Mouse (Mus musculus): ENCODE results near the gene Ggt6. TPM values are rescaled to one million over a fixed set of nuclear protein-coding genes. Genes with fewer than 3 reads are reported as not detected.

Ggt6 gene
- total RNA-seq, 2 experiments from 2014 or later = 0.23 TPM; not detected in 1

GRCm38 (mm10) chr11:72471381-72471780 lies 36.1 kb downstream of the Ggt6 start:
- DNase-seq (ENCODE audit: low spot score in 2 of 2) = no peak

GRCm38 (mm10) chr11:72473540-72473939 lies 38.2 kb downstream of the Ggt6 start:
- no peak for DNase-seq (ENCODE audit: low spot score in 2 of 2)

- no peak for DNase-seq (ENCODE audit: low spot score in 2 of 2)
These were observed 39.6 kb downstream of the Ggt6 start for GRCm38 (mm10) chr11:72474926-72475325.

- no peak for DNase-seq (ENCODE audit: low spot score in 2 of 2)
These were observed 40.1 kb downstream of the Ggt6 start for GRCm38 (mm10) chr11:72475408-72475807.

- no peak for DNase-seq (ENCODE audit: low spot score in 2 of 2)
These were observed 40.8 kb downstream of the Ggt6 start for GRCm38 (mm10) chr11:72476074-72476625.

GRCm38 (mm10) chr11:72477182-72477581 lies 41.9 kb downstream of the Ggt6 start:
- no peak for DNase-seq (ENCODE audit: low spot score in 2 of 2)

- DNase-seq (ENCODE audit: low spot score in 2 of 2) = no peak
These were observed 42.3 kb downstream of the Ggt6 start for GRCm38 (mm10) chr11:72477653-72478052.

GRCm38 (mm10) chr11:72478228-72478627 lies 42.9 kb downstream of the Ggt6 start:
- no peak for DNase-seq (ENCODE audit: low spot score in 2 of 2)

GRCm38 (mm10) chr11:72479499-72479898 lies 44.2 kb downstream of the Ggt6 start:
- DNase-seq (ENCODE audit: low spot score in 2 of 2) = no peak

GRCm38 (mm10) chr11:72481313-72481712 lies 46.0 kb downstream of the Ggt6 start:
- DNase-seq (ENCODE audit: low spot score in 2 of 2) = no peak

GRCm38 (mm10) chr11:72481952-72482351 lies 46.6 kb downstream of the Ggt6 start:
- DNase-seq (ENCODE audit: low spot score in 2 of 2) = no peak

GRCm38 (mm10) chr11:72484549-72484948 lies 49.2 kb downstream of the Ggt6 start:
- DNase-seq (ENCODE audit: low spot score in 2 of 2) = no peak

- peak in 1 of 2 experiments; percentile 49 for DNase-seq (ENCODE audit: low spot score in 2 of 2)
These were observed 49.8 kb downstream of the Ggt6 start for GRCm38 (mm10) chr11:72485157-72485556.

GRCm38 (mm10) chr11:72485960-72486359 lies 50.6 kb downstream of the Ggt6 start:
- no peak for DNase-seq (ENCODE audit: low spot score in 2 of 2)

- DNase-seq (ENCODE audit: low spot score in 2 of 2) = no peak
These were observed 51.8 kb downstream of the Ggt6 start for GRCm38 (mm10) chr11:72487171-72487570.

- DNase-seq (ENCODE audit: low spot score in 2 of 2) = no peak
These were observed 52.4 kb downstream of the Ggt6 start for GRCm38 (mm10) chr11:72487739-72488138.

Small RNA genes within 50 kb of the gene (microRNA-seq; reads per million reads assigned to microRNA genes)
- 0 reads per million in 2 experiments for gene Mir6338

Other genes starting within 250 kb of the Ggt6 start
- 10 to 100 TPM; 12.2 to 13.0 TPM for gene Gm43951, start 228.7 kb upstream of the Ggt6 start, total RNA-seq (2021)
- 10 to 100 TPM; 33.8 to 34.3 TPM for gene 4933427D14Rik, start 228.1 kb upstream of the Ggt6 start, total RNA-seq (2021)
- gene Txndc17, start 228.0 kb upstream of the Ggt6 start, total RNA-seq (2021) = 10 to 100 TPM; 35.1 to 38.0 TPM
- gene Med31, start 219.9 kb upstream of the Ggt6 start, total RNA-seq (2021) = 10 to 100 TPM; 15.3 to 16.1 TPM
- 10 to 100 TPM; 13.0 to 17.9 TPM for gene Slc13a5, start 168.3 kb upstream of the Ggt6 start, total RNA-seq (2021)
- gene Xaf1, start 133.9 kb upstream of the Ggt6 start, total RNA-seq (2021) = 1 to 10 TPM; 7.5 to 7.6 TPM
- gene Fbxo39, start 121.1 kb upstream of the Ggt6 start, total RNA-seq (2021) = not detected
- 1 to 10 TPM; 2.4 to 3.1 TPM for gene Tekt1, start 73.1 kb upstream of the Ggt6 start, total RNA-seq (2021)
- gene Smtnl2, start 23.8 kb upstream of the Ggt6 start, total RNA-seq (2021) = 1 to 10 TPM in 1 of 2 experiments, under 1 TPM in 1; 0.61 to 1.3 TPM
- 10 to 100 TPM; 53.3 to 53.6 TPM for gene Mybbp1a, start 5.8 kb downstream of the Ggt6 start, total RNA-seq (2021)
- gene Spns2, start 54.4 kb downstream of the Ggt6 start, total RNA-seq (2021) = 10 to 100 TPM; 53.7 to 55.4 TPM
- gene Spns3, start 115.0 kb downstream of the Ggt6 start, total RNA-seq (2021) = under 1 TPM; 0.21 to 0.28 TPM
- 10 to 100 TPM; 45.8 to 47.2 TPM for gene Ube2g1, start 171.8 kb downstream of the Ggt6 start, total RNA-seq (2021)

Measured in left cerebral cortex, adult 18-20 months (tissue).